Mouse (Mus musculus) spleen, postnatal 14 days (tissue): Measurements from ENCODE around the gene Rhbdl1.
"Not testable (repeated sequence)": the region's sequence is repeated elsewhere in the genome, so short reads cannot be mapped to it uniquely, and the experiment has no call there.

Experiments used
- DNase-seq, 2 experiments: peaks; one replicate each; pipeline ENCODE4 v3.0.0; 2021 to 2022; ENCODE audit warnings: low spot score in 2 of 2

Gene Rhbdl1

DNA sequence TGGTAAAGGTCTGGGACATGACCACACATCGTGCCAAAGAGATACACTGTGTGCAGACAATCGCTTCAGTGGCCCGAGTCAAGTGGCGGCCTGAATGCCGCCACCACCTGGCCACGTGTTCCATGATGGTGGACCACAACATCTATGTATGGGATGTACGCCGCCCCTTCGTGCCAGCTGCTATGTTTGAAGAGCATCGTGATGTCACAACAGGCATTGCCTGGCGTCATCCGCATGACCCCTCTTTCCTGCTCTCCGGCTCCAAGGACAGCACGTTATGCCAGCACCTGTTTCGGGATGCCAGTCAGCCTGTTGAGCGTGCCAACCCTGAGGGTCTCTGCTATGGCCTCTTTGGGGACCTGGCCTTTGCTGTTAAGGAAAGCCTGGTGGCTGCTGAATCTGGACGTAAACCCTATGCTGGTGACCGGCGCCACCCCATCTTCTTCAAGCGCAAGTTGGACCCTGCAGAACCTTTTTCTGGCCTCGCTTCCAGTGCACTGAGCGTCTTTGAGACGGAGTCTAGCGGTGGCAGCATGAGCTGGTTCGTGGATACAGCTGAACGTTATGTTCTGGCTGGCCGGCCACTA, 11.0 kb downstream of the Rhbdl1 start:
- DNase-seq = no peak

DNA sequence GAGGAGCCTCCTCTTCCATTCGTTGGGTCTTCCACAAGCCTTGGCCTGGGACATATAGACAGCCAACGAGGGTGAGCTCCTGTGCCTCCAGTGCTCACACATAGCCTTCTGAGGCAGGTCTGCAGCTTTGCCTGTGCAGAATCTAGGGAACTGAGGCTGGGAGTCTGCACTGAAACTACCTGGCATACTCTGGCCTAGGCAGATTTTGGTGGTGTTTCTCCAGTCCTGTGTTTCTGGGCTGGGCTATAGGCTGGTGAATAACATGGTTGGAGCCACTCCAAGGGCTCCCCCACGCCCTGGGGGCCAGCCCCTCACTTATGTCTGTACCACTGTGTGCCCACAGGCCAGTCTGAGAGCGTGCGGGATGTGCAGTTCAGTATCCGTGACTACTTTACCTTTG, 11.8 kb downstream of the Rhbdl1 start:
- no peak for DNase-seq

DNA sequence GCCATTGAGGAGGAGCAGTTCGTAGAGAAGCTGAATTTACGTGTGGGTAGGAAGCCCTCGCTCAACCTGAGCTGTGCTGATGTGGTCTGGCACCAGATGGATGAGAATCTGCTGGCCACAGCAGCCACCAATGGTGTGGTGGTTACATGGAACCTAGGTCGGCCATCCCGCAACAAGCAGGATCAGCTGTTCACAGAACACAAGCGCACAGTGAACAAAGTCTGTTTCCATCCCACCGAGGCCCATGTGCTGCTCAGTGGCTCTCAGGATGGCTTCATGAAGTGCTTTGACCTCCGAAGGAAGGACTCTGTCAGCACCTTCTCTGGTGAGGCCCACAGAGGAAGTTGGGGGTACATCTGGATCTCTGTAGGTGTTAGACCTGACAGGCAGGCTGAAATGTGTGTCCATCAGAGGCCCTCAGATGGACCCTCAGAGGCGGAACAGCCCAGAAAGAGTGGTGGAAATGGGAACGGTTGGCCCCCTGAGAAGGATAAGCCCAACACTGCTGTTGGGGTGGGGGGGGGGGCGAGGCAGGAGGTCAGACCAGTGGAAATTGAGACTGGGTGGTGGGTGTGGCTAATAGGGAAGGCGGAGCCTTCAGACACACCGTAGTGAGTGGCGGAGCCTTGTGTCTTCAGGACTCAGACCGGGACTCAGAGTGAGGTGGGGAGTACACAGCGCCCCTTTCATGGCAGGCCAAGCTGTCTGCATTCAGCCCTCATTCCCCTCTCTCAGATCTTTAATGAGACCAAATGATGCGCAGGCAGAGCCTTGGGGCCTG, 12.5 kb downstream of the Rhbdl1 start:
- no peak for DNase-seq

DNA sequence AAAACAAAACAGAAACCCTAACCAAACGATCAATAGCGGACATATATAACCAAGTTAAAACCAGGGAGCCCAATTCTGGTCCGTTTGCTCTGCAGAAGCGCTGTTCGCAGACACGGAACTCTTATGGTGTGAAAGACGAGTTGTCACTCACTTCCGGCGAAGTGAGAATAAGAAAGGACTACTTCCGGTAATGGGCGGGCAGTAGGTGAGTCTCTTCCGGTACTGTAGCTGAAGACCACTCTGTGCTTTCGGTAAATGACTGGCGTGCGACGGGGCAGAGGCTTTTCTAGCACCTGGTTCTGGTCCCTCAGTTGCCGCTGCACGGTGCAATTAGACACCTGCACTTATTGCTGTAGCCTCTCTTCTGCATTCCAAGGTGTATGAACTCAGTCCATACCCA, 13.6 kb downstream of the Rhbdl1 start, which contains the start of gene Wdr24:
Gene Wdr24, plus strand, starts transcription at position 176 of the 400 bp plus-strand sequence.
- DNase-seq = peak; percentile 52 to 69

DNA sequence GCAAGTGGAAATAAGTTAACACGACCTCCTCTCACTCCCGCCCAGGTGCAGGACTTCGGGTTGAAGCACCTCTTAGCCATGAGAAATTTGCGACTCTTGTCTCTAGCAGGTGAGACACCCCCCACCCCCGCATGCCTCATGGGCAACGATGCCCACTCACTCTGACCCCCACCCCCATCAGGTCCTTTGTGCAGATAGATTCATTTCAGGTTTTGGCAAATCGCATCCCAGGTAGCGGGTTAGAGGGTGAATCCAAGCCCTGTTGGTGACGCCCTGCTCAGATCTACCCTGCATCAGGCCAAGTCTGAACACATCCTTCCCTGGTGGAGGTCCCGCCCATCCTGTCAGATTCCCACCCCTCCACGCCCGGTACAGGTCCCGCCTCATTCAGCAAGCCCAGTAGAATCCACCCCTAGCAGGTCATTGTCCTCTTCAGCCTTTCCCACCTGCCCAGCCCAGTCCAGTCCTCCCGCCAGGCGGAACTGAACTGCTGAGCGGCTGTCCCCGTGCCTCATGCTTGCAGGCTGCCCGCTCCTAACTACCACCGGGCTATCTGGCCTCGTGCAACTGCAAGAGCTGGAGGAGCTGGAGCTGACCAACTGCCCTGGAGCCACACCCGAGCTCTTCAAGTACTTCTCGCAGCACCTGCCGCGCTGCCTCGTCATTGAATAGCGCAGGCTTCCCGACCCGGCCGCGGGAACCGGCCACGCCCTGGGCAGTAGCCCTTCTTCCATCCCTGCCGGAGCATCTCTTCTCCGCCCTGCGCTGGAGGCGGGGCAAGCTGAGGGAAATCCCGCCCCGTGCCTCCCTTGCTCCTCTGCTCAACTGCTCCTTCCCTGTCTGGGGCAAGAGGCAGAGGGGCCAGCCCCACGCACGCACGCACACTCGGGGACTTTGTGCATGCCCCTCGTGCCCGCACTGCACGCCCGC, 18.0 kb downstream of the Rhbdl1 start:
- DNase-seq = no peak

DNA sequence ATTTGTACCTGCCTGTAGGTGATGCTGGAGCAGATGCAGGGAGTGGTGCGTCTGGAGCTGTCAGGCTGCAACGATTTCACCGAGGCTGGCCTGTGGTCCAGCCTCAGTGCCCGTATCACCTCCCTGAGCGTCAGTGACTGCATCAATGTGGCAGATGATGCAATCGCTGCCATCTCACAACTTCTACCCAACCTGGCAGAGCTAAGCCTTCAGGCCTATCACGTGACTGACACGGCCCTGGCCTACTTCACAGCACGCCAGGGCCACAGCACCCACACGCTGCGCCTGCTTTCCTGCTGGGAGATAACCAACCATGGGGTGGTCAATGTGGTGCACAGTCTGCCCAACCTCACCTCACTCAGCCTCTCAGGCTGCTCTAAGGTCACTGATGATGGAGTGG, 19.4 kb downstream of the Rhbdl1 start:
- no peak for DNase-seq

DNA sequence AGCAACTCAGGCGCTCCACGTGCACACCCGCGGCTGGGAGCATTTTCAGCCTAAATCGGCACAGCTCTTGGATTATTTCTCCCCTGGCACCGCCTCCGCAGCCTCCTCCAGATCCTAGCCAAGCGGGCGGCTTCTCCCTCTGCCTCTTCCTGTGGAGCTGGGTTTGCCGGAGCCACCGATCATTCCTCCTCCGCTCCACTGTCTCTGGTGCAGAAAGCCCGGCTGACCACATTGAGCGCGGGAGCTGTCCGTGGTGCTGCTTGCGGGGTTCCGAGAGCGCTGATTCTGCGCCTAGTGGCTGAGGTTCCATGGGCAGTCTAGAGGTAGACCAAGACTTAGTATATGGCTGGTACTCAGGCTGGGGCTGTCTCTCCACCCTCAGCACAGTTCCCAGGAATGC, 23.6 kb downstream of the Rhbdl1 start:
- peak; percentile 61 to 77 for DNase-seq

DNA sequence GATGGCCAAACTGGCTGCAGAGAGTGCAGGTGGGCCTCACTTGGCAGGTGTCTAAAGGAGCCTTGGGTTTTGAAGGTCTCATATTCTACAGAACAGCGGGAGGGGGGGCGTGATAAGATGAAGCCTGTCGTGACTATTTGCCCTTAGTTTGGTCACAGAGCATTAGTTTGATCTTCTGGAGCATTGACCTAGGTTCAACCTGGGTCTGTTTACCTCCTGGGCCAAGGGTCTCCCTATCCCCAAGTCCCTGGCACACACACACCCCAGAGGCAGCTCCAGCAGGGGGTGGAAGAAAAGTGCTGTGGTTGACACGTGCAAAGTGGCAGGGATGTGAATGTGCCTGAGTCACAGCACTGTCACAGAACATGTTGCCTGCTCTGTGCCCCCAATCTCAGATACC, 26.2 kb downstream of the Rhbdl1 start:
- no peak for DNase-seq

DNA sequence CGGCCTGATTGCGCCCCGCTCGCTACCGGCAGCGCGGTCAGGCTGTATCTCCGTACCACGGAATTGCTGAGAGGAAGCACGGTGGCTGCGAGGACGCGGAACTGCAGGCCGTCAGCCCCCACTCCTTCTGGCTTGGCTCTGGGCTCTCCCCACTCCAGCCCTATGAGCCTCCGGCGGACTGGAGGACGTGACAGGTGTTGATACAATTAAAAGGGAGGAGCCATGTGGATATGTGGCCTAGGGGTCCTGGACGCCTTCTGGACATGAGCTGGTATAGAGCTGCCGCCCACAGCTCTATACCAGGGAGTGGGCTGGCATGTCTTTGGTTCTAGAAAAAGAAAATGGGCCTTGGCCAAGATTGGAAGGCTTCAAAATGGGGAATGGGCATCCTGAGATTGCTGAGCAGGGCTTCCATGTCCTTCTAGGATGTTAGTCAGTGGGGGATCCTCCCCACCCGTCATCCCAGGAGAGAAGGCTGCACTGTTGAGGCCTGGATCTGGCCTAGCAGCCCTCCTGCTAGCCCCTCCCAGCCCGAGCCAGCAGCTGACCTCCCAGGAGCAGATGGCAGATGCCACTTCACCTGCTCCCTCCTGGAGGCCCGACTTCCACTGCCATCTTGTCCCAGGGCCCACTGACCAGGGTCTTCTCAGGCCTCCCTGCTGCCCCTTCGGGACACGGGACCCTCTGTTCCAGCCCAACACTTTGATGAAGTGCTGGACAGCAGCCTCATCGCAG, 27.3 kb downstream of the Rhbdl1 start:
- no peak for DNase-seq

DNA sequence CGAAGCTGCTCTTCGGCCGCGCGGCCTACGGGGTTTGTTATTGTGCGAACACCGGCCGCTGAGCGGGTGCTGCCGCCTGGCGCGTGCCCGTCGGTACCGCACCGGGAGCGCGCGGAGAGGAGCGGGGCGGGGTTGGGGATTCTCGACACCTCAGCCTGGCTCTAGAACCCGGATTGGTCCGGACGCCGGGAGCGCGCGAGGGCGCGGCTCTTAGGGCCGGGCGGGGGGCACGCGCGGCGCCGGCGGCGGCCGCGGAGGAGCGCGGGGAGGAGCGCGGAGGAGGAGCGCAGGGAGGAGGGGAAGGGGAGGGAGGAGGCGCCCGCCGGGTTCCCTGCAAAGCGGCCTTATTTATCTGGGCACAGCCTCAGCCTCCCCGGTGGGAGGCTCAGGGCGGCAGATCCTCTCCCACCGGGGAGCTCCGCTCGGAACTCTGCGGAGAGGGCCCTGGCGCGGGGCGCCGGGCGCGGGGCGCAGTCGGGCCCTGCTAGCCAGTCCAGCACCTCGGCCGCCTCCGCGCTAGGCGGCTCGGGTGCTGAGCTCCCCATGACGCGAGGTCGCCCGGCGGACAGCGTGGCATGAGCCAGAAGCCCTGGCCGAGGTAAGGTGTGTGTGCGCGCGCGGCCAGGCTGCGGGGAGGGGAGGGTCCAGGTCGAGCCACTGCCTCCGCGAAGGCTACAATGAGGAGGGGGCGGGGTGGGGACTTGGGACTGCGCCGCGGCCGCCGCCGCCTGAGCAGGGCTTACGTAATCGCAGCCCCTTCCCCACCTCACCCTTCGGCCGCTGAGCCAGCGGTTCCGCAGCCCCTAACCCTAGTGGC, 28.1 kb downstream of the Rhbdl1 start, which contains the start of gene Fbxl16:
Gene Fbxl16, plus strand, starts transcription at position 297 of the 817 bp plus-strand sequence.
- no peak for DNase-seq

DNA sequence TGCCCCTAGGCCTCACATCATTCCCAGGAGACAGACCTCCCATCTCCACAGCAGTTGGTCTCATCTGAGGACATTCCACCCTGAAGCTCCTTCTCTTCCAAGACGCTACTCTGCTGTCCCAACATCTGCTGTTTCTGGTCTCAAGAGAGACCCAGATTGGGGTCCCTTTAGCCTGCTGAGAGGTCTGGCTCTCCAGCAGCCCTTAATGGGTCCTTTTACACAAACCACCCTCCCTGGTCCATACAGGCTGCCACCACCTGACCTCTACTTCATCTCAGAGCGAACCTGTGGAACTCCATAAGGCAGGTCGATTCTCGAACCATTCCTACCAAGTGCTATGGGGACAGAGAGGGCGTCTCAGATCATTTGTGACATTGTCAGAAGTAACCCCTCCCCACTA, 29.1 kb downstream of the Rhbdl1 start:
- no peak for DNase-seq

DNA sequence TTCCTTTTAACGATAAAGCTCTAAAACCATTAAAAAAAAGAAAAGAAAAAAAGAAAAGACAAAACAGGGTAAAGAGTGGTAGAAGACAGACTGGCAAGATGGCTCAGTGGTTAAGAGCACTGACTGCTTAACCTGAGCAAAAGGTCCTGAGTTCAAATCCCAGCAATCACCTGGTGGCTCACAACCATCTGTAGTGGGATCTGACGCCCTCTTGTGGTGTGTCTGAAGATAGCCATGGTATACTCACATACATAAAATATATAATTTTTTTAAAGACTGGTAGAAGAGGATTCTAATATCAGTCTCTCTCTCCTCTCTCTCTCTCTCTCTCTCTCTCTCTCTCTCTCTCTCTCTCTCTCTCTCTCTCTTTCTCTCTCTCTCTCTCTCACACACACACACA, 29.6 kb downstream of the Rhbdl1 start:
- DNase-seq = not testable (repeated sequence)

DNA sequence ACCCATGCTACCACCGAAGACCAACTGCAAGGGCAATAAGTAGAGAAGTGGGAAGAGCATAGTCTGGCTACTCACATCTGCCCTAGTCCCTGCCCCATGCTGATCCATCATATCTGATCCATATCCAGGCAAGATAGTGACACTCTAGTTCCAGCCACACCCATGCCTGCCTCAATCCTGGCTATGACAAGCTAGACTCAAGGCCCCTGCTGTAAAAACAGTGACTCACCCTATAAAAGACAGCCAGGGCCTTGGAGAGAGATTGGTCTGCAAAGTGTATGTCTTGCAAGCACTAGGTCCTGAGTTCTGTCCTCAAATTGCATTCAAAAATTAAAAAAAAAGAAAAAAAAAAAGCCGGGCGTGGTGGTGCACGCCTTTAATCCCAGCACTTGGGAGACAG, 30.6 kb downstream of the Rhbdl1 start:
- no peak for DNase-seq

DNA sequence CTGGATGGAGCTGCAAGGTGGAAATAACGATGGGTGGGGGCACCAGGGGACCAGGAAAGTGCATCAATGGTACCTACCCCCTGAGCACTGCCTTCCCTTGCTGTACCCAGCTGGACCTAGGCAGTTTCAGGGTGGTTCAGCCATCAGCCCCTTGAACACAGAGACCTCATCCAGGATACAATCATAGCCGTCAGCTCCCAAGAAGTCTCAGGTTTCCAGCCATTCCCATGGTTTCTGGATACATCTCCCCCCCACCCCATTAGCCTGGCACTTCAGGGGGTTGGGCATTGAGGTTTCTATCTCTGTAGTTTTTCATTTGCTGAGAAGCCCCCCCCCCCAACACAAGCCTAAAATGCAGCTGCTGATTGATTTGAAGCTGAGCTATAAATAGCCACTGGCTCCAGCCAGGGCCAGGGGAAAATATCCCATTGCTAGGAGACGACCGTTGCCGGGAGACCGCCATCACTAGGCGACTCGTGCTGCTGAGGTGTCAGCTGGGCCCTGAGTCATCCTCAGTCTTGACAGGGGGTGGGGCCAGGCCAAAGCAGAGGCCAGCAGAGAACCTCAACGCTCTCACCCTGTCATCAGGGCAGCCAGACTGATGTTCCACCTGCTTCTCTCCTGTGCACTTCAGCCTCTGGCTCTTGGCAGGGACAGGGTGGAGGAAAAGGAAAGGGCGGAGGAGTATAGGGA, 34.1 kb downstream of the Rhbdl1 start:
- DNase-seq = no peak

DNA sequence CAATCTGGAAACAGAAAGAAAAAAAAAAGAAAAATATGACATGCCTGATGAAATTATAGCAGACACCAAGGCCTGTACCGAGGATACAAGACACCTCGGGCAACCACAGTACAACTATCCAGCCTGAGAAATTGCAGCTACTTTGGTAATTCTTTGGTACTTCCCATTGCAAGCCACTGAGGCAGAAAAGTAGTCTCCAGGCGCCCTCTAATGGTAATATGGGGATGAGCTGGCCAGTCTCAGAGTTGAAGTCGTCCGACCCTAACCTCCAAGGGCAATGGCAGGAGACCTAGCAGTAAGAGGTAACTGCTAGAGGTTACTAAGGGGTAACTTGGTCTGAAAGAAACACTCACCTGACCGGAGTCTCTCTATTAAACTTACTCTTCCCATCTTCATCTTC, 36.1 kb downstream of the Rhbdl1 start:
- DNase-seq = peak; percentile 40 to 60

DNA sequence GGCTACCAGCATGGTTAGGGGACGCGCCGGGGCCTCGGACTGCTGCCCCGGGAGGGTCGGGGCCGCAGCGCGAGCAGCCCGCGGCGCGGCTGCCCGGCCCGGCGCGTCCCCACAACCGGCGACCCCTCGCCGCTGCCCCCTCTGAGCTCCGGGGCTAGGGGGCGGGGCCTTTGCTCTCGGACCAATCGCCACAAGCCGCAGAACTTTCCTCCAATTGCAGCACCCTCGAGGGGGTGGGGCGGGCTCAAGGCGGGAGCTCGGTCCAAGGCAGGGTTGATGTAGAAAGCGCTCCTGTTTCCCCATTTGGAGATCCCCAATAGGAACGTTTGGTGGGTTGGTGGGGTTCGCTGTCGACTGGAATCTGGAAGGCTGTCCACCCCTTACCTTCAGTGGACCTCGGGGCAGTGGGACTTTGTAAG, 40.1 kb downstream of the Rhbdl1 start, which contains the start of gene Metrn:
Gene Metrn, minus strand, starts transcription at position 186 of the 419 bp plus-strand sequence.
- DNase-seq = peak; percentile 75 to 83

DNA sequence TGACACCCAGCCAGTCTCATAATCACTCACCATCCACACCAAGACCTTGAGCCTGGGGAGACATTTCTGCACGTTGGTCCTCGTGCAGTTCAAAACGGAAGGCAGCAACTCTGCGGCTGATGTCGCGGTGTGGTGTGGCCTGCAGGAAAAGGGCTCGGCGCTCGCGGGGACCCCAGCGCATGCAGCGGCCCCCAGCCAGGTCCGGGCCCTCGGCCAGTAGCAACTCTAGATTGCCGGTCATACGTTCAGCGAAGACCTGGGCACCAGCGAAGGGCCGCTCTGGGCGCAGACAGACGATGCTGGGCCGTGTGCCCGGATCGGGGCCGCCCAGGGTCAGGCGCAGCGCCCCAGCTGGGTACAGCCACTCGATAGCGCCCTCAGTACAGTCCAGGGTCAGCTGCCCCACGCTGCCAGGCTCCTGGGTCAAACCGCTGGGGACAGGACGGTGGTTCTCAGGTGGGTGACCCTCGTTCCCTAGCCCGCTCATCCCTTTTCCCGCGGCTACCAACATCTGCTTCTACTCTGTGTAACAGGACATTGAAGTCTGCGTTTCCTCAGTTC, 40.8 kb downstream of the Rhbdl1 start:
- no peak for DNase-seq

DNA sequence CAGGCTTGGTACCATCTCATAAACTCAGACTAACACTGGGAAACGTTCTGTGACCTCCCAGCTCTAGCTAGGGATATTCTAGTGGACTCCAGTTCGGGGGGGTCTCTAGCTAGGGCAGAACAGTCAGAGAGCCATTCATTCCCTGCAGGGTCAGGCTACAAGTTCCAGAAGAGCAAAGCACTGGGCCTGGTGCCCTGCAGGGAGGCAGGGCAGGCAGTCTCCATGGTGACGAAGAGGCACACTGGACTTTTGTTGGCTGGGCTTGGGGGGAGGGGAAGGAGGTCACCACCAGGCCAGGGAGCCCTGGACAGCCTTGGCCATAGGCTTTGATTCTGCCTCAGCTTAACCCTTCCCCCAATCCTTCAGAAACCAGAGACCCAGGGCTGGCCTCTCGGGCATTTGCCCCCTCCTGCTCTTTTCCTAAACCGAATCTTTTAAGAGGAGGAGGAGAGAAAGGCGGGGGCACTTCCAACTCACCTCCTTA, 41.4 kb downstream of the Rhbdl1 start, which contains the start of gene AC134908.4:
Gene AC134908.4, minus strand, starts transcription at position 51 of the 484 bp plus-strand sequence.
- DNase-seq = no peak

DNA sequence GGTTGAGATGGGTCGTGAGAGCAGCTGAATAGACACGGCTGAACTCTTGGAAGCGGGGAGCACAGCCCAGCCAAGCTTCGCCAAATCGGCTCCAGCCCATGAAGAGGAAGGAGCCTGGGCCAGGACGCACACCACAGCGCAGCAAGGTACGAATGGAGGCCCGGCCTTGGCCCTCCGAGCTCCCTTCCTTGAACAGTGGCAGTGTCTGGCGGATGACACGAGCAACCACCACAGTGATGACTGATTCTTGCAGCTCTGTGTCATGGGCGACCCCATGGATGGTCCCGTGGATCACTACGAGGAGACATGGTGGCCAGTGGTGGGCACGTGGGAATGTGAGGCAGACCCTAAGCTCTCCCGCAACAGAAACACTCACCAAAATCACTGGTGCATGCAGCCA, 42.1 kb downstream of the Rhbdl1 start:
- no peak for DNase-seq
